Mouse (Mus musculus) kidney, postnatal 25 days (tissue): Measurements from ENCODE around the gene Gm128.
A peak's percentile ranks its signal among the peaks of the same experiment; 100 is the strongest.

Experiments used
- DNase-seq, 2 experiments: peaks; one replicate each; pipeline ENCODE4 v3.0.0; 2021; ENCODE audit warnings: mixed read lengths in 2 of 2

The Gm128 gene

GRCm38 (mm10) chr3:95241498-95241897 lies at the start of gene Gm128:
TSS of gene Gm128 (minus strand) at chr3:95241598.
- no peak for DNase-seq

GRCm38 (mm10) chr3:95291041-95291440 lies 49.6 kb upstream of the Gm128 start:
- DNase-seq: peak in 1 of 2 experiments; percentile 48

- no peak for DNase-seq
Measured at GRCm38 (mm10) chr3:95290156-95290555, 48.8 kb upstream of the Gm128 start.

- no peak for DNase-seq
Measured at GRCm38 (mm10) chr3:95289419-95289818, 48.0 kb upstream of the Gm128 start.

- DNase-seq: peak; percentile 41 to 64
Measured at GRCm38 (mm10) chr3:95287541-95287940, 46.1 kb upstream of the Gm128 start.

- peak; percentile 36 to 46 for DNase-seq
Measured at GRCm38 (mm10) chr3:95286510-95286909, 45.1 kb upstream of the Gm128 start.

GRCm38 (mm10) chr3:95286011-95286410 lies 44.6 kb upstream of the Gm128 start:
- peak; percentile 51 to 71 for DNase-seq

- no peak for DNase-seq
Measured at GRCm38 (mm10) chr3:95285390-95285789, 44.0 kb upstream of the Gm128 start.

GRCm38 (mm10) chr3:95284501-95285281 lies 43.3 kb upstream of the Gm128 start:
- DNase-seq: peak in 1 of 2 experiments; percentile 36

GRCm38 (mm10) chr3:95284062-95284461 lies 42.7 kb upstream of the Gm128 start:
- DNase-seq: peak in 1 of 2 experiments; percentile 49

GRCm38 (mm10) chr3:95283589-95283941 lies 42.2 kb upstream of the Gm128 start:
- DNase-seq: no peak

GRCm38 (mm10) chr3:95282865-95283588 lies 41.6 kb upstream of the Gm128 start:
- DNase-seq: peak; percentile 85 to 92

- peak in 1 of 2 experiments; percentile 60 for DNase-seq
Measured at GRCm38 (mm10) chr3:95282381-95282864, 41.0 kb upstream of the Gm128 start.

- DNase-seq: peak; percentile 99
Measured at GRCm38 (mm10) chr3:95281216-95282126, 40.1 kb upstream of the Gm128 start, which contains the start of the genes Mindy1 and Prune1. TSS of gene Mindy1 (plus strand) at chr3:95281345. TSS of gene Prune1 (minus strand) at chr3:95282076.

GRCm38 (mm10) chr3:95280747-95281146 lies 39.3 kb upstream of the Gm128 start:
- DNase-seq: peak; percentile 49 to 60

GRCm38 (mm10) chr3:95277149-95277551 lies 35.8 kb upstream of the Gm128 start:
- DNase-seq: peak; percentile 35 to 64

- DNase-seq: no peak
Measured at GRCm38 (mm10) chr3:95276428-95276934, 35.1 kb upstream of the Gm128 start.

GRCm38 (mm10) chr3:95275161-95275560 lies 33.8 kb upstream of the Gm128 start:
- no peak for DNase-seq

GRCm38 (mm10) chr3:95274453-95274852 lies 33.1 kb upstream of the Gm128 start:
- peak in 1 of 2 experiments; percentile 28 for DNase-seq

GRCm38 (mm10) chr3:95273471-95273870 lies 32.1 kb upstream of the Gm128 start:
- DNase-seq: peak in 1 of 2 experiments; percentile 30

GRCm38 (mm10) chr3:95270766-95271364 lies 29.5 kb upstream of the Gm128 start:
- peak; percentile 28 to 33 for DNase-seq

- DNase-seq: no peak
Measured at GRCm38 (mm10) chr3:95269789-95270188, 28.4 kb upstream of the Gm128 start.
